In the genomic region with DNA sequence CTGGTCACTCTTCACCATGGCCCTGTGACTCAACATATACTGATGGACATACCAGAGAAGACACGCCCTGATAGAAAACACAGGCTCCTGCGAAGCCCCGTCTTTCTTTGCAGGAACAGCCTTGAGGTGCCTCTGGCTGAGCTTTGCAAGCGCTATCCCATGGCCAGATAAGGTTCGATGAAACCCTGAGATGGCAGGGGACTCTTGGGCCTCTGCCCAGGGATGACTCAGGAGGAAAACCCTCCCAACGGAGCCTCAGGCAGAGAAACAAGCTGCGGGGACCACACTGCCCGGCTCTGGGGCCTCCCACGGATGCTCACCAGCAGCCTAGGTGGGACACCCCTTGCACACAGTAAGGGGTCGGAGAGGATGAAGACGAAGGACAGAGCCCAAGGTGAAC, we compare ENCODE assay signal across 9 mouse cellular contexts.
A peak's percentile ranks its signal among the peaks of the same experiment; 100 is the strongest.
DNase-seq lines count a peak whose midpoint lies in the region; TF ChIP-seq lines count a peak whose summit lies in the region.
"Had no signal": no experiment of that assay in that cellular context is flagged by ENCODE, and none has a peak within 500 bp of the region (broad histone marks: within the 10 kb centered on the region; RNA-seq: fewer than 3 reads in every experiment).

No protein-coding gene starts in this region.

- no peak overlapping the region for H3K27ac ChIP-seq in kidney, adult 2 months (ENCODE audit: insufficient read depth, low read depth, low read length)
- H3K27ac ChIP-seq in embryonic fibroblast, embryonic 13.5 days (ENCODE audit: insufficient read depth, low read length) = peak overlapping the region; percentile 2; the same call in 1 of the 2 replicates
- no peak overlapping the region for H3K27ac ChIP-seq in thymus, adult 2 months (ENCODE audit: control insufficient read depth, insufficient read depth, low read length)
- H3K27ac ChIP-seq: limb, embryonic 12.5 days had no signal

- no peak for TF ChIP-seq CTCF in kidney, adult 2 months (conservative IDR thresholded peaks at IDR 0.05; ENCODE audit: insufficient read depth, insufficient read length, low read depth, low read length)
- TF ChIP-seq CTCF in embryonic fibroblast, embryonic 13.5 days (IDR thresholded peaks at IDR 0.05; ENCODE audit: borderline replicate concordance, insufficient read depth, low read length) = no peak
- no peak for TF ChIP-seq CTCF in thymus, adult 2 months (IDR thresholded peaks at IDR 0.05; ENCODE audit: borderline replicate concordance, control insufficient read depth, extremely low read depth, insufficient read depth, low read length, poor library complexity)

- no peaks in the 10 kb centered on the region for H3K27me3 ChIP-seq in kidney, adult 2 months (replicated peaks; ENCODE audit: control insufficient read depth, insufficient read depth, low read length)
- no peaks in the 10 kb centered on the region for H3K27me3 ChIP-seq in thymus, adult 2 months (ENCODE audit: control insufficient read depth, insufficient read depth, low read length)
- H3K27me3 ChIP-seq: limb, embryonic 12.5 days had no signal

- peaks cover 11% of the 10 kb centered on the region; the same call in 1 of the 2 replicates for H3K4me1 ChIP-seq in kidney, adult 2 months (ENCODE audit: control insufficient read depth, insufficient read depth, low read length)
- peaks cover 14% of the 10 kb centered on the region for H3K4me1 ChIP-seq in embryonic fibroblast, embryonic 13.5 days (ENCODE audit: control insufficient read depth, insufficient read depth, low read length)
- H3K4me1 ChIP-seq in thymus, adult 2 months (replicated peaks; ENCODE audit: control insufficient read depth, insufficient read depth, low read length) = no peaks in the 10 kb centered on the region

- no peak overlapping the region for H3K4me3 ChIP-seq in kidney, adult 2 months (ENCODE audit: insufficient read depth, low read depth, low read length)
- no peak overlapping the region for H3K4me3 ChIP-seq in embryonic fibroblast, embryonic 13.5 days (ENCODE audit: insufficient read depth, low read length)
- no peak overlapping the region for H3K4me3 ChIP-seq in thymus, adult 2 months (ENCODE audit: control insufficient read depth, insufficient read depth, low read length)
- H3K4me3 ChIP-seq: limb, embryonic 12.5 days had no signal

- 58% methylated on average over 11 of the region's 11 CpGs for WGBS in kidney, adult 2 months
- 88% methylated on average over 11 of the region's 11 CpGs for WGBS in thymus, adult 2 months

- peak; percentile 27 for DNase-seq in kidney, adult 2 months
- DNase-seq in kidney, adult 8-10 months = no peak
- peak; percentile 95 to 97 for DNase-seq in adrenal gland, adult (ENCODE audit: inconsistent age in 2 of 2, low spot score in 1 of 2)
- peak; percentile 24 to 35 for DNase-seq in lung, postnatal 4 days
- DNase-seq in liver = no peak
- DNase-seq in thymus, adult 2 months = no peak
- no peak for DNase-seq in layer of hippocampus, adult 9-10 months (ENCODE audit: low spot score)

- no peaks in the 10 kb centered on the region for H3K36me3 ChIP-seq in kidney, adult 2 months (ENCODE audit: control insufficient read depth, insufficient read depth, low read length)
- no peaks in the 10 kb centered on the region for H3K36me3 ChIP-seq in thymus, adult 2 months (ENCODE audit: control insufficient read depth, insufficient read depth, low read length)

- no peak for TF ChIP-seq POLR2A in kidney, adult 2 months (IDR thresholded peaks at IDR 0.05; ENCODE audit: low read depth, low read length)
- no peak for TF ChIP-seq POLR2A in embryonic fibroblast, embryonic 13.5 days (IDR thresholded peaks at IDR 0.05; ENCODE audit: low read depth, low read length)
- TF ChIP-seq POLR2A in thymus, adult 2 months (IDR thresholded peaks at IDR 0.05; ENCODE audit: control insufficient read depth, extremely low read depth, insufficient read depth, low read length, poor library complexity) = no peak

Comparison
In these comparisons a context has a peak if more than half of its experiments do, and no peak if none do; other contexts are left out.
1. DNase-seq: peak in kidney, adult 2 months (single experiment), adrenal gland, adult (2 of 2) and lung, postnatal 4 days (2 of 2); none in kidney, adult 8-10 months (0 of 2), liver (single experiment), thymus, adult 2 months (single experiment) and layer of hippocampus, adult 9-10 months (single experiment).